Comparison of ENCODE assay signal across 12 mouse cellular contexts in the genomic region with DNA sequence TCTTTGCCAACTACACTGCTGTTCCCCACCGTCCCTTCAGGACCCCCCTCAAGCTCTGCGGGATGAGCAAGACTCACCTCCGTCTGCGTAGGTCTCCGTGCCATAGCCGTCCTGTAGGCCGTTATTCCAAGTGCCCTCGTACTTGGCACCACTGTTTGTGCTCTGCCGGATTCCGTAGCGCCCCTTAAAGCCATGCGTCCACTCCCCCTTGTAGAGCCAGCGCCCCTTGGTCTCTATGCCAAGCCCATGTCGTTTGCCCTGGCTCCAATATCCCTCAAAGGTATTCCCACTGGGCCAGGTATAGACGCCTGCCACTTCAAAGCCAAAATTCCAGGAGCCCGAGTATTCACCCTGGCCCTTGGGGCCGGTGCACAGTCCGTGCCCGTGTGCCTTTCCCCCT. TPM values are rescaled to one million over a fixed set of nuclear protein-coding genes. Genes with fewer than 3 reads are reported as not detected.
A peak's percentile ranks its signal among the peaks of the same experiment; 100 is the strongest.
DNase-seq lines count a peak whose midpoint lies in the region; ATAC-seq lines count a peak whose summit lies in the region.
"Had no signal": no experiment of that assay in that cellular context is flagged by ENCODE, and none has a peak within 500 bp of the region (broad histone marks: within the 10 kb centered on the region; RNA-seq: fewer than 3 reads in every experiment).

No protein-coding gene starts in this region.

- peak overlapping the region; percentile 38 for H3K4me2 ChIP-seq in kidney, embryonic 14.5 days (replicated peaks; ENCODE audit: low read depth, low read length)
- peak overlapping the region; percentile 40; the same call in 1 of the 2 replicates for H3K4me2 ChIP-seq in embryonic facial prominence, embryonic 11.5 days (ENCODE audit: low read depth, low read length)
- H3K4me2 ChIP-seq in limb, embryonic 11.5 days (ENCODE audit: low read depth, severe bottlenecking): peak overlapping the region; percentile 37; the same call in 1 of the 2 replicates

- no peaks in the 10 kb centered on the region for H3K36me3 ChIP-seq in kidney, embryonic 14.5 days (ENCODE audit: control insufficient read depth, insufficient read depth, low read length)
- no peaks in the 10 kb centered on the region for H3K36me3 ChIP-seq in embryonic facial prominence, embryonic 11.5 days (replicated peaks; ENCODE audit: control insufficient read depth, insufficient read depth, low read depth, low read length)
- no peaks in the 10 kb centered on the region for H3K36me3 ChIP-seq in limb, embryonic 11.5 days (ENCODE audit: control insufficient read depth, insufficient read depth, low read length)
- H3K36me3 ChIP-seq: hindbrain, embryonic 12.5 days had no signal

- no peak overlapping the region for H3K27ac ChIP-seq in kidney, embryonic 14.5 days (ENCODE audit: low read depth, low read length)
- H3K27ac ChIP-seq in brown adipose tissue, adult 24 weeks (replicated peaks; ENCODE audit: low read depth, low read length): no peak overlapping the region
- H3K27ac ChIP-seq in embryonic facial prominence, embryonic 11.5 days (replicated peaks; ENCODE audit: low read depth, low read length): no peak overlapping the region
- no peak overlapping the region for H3K27ac ChIP-seq in limb, embryonic 11.5 days (replicated peaks; ENCODE audit: low read depth, low read length)
- H3K27ac ChIP-seq: hindbrain, embryonic 12.5 days; layer of hippocampus, adult 2 months had no signal

- no peak for ATAC-seq in kidney, embryonic 14.5 days (ENCODE audit: low FRiP score, low TSS enrichment)
- ATAC-seq in embryonic facial prominence, embryonic 11.5 days (replicated peaks; ENCODE audit: insufficient number of reproducible peaks, low FRiP score, low TSS enrichment, low read depth): no peak
- ATAC-seq in limb, embryonic 11.5 days (ENCODE audit: insufficient number of reproducible peaks, low FRiP score, low TSS enrichment, low read depth): no peak

- H3K4me1 ChIP-seq in kidney, embryonic 14.5 days (ENCODE audit: control insufficient read depth, insufficient read depth, low read length): 0 out of 2 replicates have a peak, but pooled peaks cover 2% of the 10 kb centered on the region
- no peaks in the 10 kb centered on the region for H3K4me1 ChIP-seq in brown adipose tissue, adult 24 weeks (ENCODE audit: control insufficient read depth, insufficient read depth, insufficient read length, low read length)
- H3K4me1 ChIP-seq in embryonic facial prominence, embryonic 11.5 days (ENCODE audit: control insufficient read depth, insufficient read depth, low read length): peaks cover 2% of the 10 kb centered on the region; the same call in 1 of the 2 replicates
- peaks cover 11% of the 10 kb centered on the region; the same call in 1 of the 2 replicates for H3K4me1 ChIP-seq in limb, embryonic 11.5 days (ENCODE audit: control insufficient read depth, insufficient read depth, low read length)
- H3K4me1 ChIP-seq: megakaryocyte, embryonic 14.5 days had no signal

- no peaks in the 10 kb centered on the region for H3K27me3 ChIP-seq in kidney, embryonic 14.5 days (ENCODE audit: control insufficient read depth, insufficient read depth, low read length)
- no peaks in the 10 kb centered on the region for H3K27me3 ChIP-seq in embryonic facial prominence, embryonic 11.5 days (ENCODE audit: control insufficient read depth, insufficient read depth, low read length)
- no peaks in the 10 kb centered on the region for H3K27me3 ChIP-seq in limb, embryonic 11.5 days (ENCODE audit: control insufficient read depth, insufficient read depth, low read length)

- no peaks in the 10 kb centered on the region for H3K9me3 ChIP-seq in kidney, embryonic 14.5 days (ENCODE audit: control insufficient read depth, low read length)
- no peaks in the 10 kb centered on the region for H3K9me3 ChIP-seq in embryonic facial prominence, embryonic 11.5 days (replicated peaks; ENCODE audit: control insufficient read depth, low read length)
- no peaks in the 10 kb centered on the region for H3K9me3 ChIP-seq in limb, embryonic 11.5 days (ENCODE audit: control insufficient read depth, low read length)
- H3K9me3 ChIP-seq: hindbrain, embryonic 12.5 days; megakaryocyte, embryonic 14.5 days had no signal

- H3K4me3 ChIP-seq in kidney, embryonic 14.5 days (ENCODE audit: low read length): peak overlapping the region; percentile 22
- H3K4me3 ChIP-seq in brown adipose tissue, adult 24 weeks (ENCODE audit: insufficient read depth, low read depth, low read length): peak overlapping the region; percentile 45
- H3K4me3 ChIP-seq in embryonic facial prominence, embryonic 11.5 days (ENCODE audit: low read depth, low read length): no peak overlapping the region
- no peak overlapping the region for H3K4me3 ChIP-seq in limb, embryonic 11.5 days (ENCODE audit: low read depth, low read length)
- H3K4me3 ChIP-seq: hindbrain, embryonic 12.5 days; layer of hippocampus, adult 2 months; megakaryocyte, embryonic 14.5 days had no signal

- H3K9ac ChIP-seq in kidney, embryonic 14.5 days (ENCODE audit: low read depth, low read length): 0 out of 2 replicates have a peak overlapping the region, but pooled peaks have one; percentile 15
- no peak overlapping the region for H3K9ac ChIP-seq in embryonic facial prominence, embryonic 11.5 days (replicated peaks; ENCODE audit: low read length)
- no peak overlapping the region for H3K9ac ChIP-seq in limb, embryonic 11.5 days (ENCODE audit: low read length)
- H3K9ac ChIP-seq: hindbrain, embryonic 12.5 days had no signal

- DNase-seq in kidney, postnatal 14 days: no peak
- DNase-seq in embryonic facial prominence, embryonic 11.5 days (ENCODE audit: low spot score): no peak
- no peak for DNase-seq in limb, embryonic 11.5 days (ENCODE audit: low spot score)
- no peak for DNase-seq in cerebellum, adult 8-10 months
- no peak for DNase-seq in left cerebral cortex, adult 8-10 months (ENCODE audit: low spot score in 2 of 2)
- DNase-seq in layer of hippocampus, postnatal 14 days (ENCODE audit: low spot score in 2 of 2): no peak
- DNase-seq: cerebellum, adult 2 months had no signal

- WGBS in kidney, embryonic 14.5 days: 88% methylated on average over 19 of the region's 19 CpGs
- WGBS in embryonic facial prominence, embryonic 11.5 days: 89% methylated on average over 19 of the region's 19 CpGs
- 92% methylated on average over 19 of the region's 19 CpGs for WGBS in limb, embryonic 11.5 days

RNA-seq across cellular contexts. Expression of gene Jph2, which starts 0.7 kb away (rescaled TPM):
- polyA plus RNA-seq in kidney, embryonic 14.5 days (2014; fragmentation: Nextera tagmentation; extraction: Ambion mirVana): 1.0 and 1.6 TPM in 2 replicates
- 1.1 and 5.7 TPM in 2 replicates for polyA plus RNA-seq in brown adipose tissue, adult 24 weeks (2012; ENCODE audit: insufficient read depth, insufficient read length, missing spikeins)
- 0.42 and 0.54 TPM in 2 replicates for polyA plus RNA-seq in embryonic facial prominence, embryonic 11.5 days (2014; fragmentation: Nextera tagmentation; extraction: Ambion mirVana)
- polyA plus RNA-seq in limb, embryonic 11.5 days (2014; fragmentation: Nextera tagmentation; extraction: Ambion mirVana): 0.16 and 0.45 TPM in 2 replicates
- under 1 TPM; 0.49 to 0.85 (median 0.71) TPM for total RNA-seq in left cerebral cortex, adult 8-10 months (2022)
- under 1 TPM; 0.46 to 0.64 TPM for total RNA-seq in layer of hippocampus, postnatal 14 days (2021)

RNA-seq across cellular contexts. Expression of gene Oser1, which starts 27.4 kb away (rescaled TPM):
- polyA plus RNA-seq in kidney, embryonic 14.5 days (2014; fragmentation: Nextera tagmentation; extraction: Ambion mirVana): 74.4 and 93.3 TPM in 2 replicates
- 22.5 and 24.0 TPM in 2 replicates for polyA plus RNA-seq in brown adipose tissue, adult 24 weeks (2012; ENCODE audit: insufficient read depth, insufficient read length, missing spikeins)
- polyA plus RNA-seq in embryonic facial prominence, embryonic 11.5 days (2014; fragmentation: Nextera tagmentation; extraction: Ambion mirVana): 105 and 106 TPM in 2 replicates
- 88.3 and 92.5 TPM in 2 replicates for polyA plus RNA-seq in limb, embryonic 11.5 days (2014; fragmentation: Nextera tagmentation; extraction: Ambion mirVana)
- total RNA-seq in left cerebral cortex, adult 8-10 months (2022): 10 to 100 TPM; 21.1 to 27.5 (median 27.1) TPM
- total RNA-seq in layer of hippocampus, postnatal 14 days (2021): 10 to 100 TPM; 17.8 to 19.5 TPM

RNA-seq across cellular contexts. Expression of gene Gdap1l1, which starts 41.2 kb away (rescaled TPM):
- 0.41 and 0.74 TPM in 2 replicates for polyA plus RNA-seq in kidney, embryonic 14.5 days (2014; fragmentation: Nextera tagmentation; extraction: Ambion mirVana)
- polyA plus RNA-seq in brown adipose tissue, adult 24 weeks (2012; ENCODE audit: insufficient read depth, insufficient read length, missing spikeins): not detected in 2 replicates
- polyA plus RNA-seq in embryonic facial prominence, embryonic 11.5 days (2014; fragmentation: Nextera tagmentation; extraction: Ambion mirVana): 10.9 and 13.6 TPM in 2 replicates
- polyA plus RNA-seq in limb, embryonic 11.5 days (2014; fragmentation: Nextera tagmentation; extraction: Ambion mirVana): 0.28 and 0.51 TPM in 2 replicates
- total RNA-seq in left cerebral cortex, adult 8-10 months (2022): 10 to 100 TPM; 61.0 to 66.6 (median 63.2) TPM
- total RNA-seq in layer of hippocampus, postnatal 14 days (2021): 10 to 100 TPM; 76.6 to 80.3 TPM

Comparison
In these comparisons a context has a peak if more than half of its experiments do, and no peak if none do; other contexts are left out.
1. H3K4me3 ChIP-seq: peak in kidney, embryonic 14.5 days (single experiment) and brown adipose tissue, adult 24 weeks (single experiment); none in embryonic facial prominence, embryonic 11.5 days (single experiment) and limb, embryonic 11.5 days (single experiment).
2. Peak in every context shown above with its lines, with median percentiles within 50 percentile points of each other: H3K4me2 ChIP-seq.